Mouse (Mus musculus) liver, adult 2 months (tissue): ENCODE data around the gene Arhgef25.

Source experiments
- CTCF ChIP-seq: fragments of 200-500 bp; IDR thresholded peaks from 2 replicates; pipeline ENCODE4 v1.5.1; 2011; ENCODE audit warnings: low read depth, low read length, control low read depth
- POLR2A ChIP-seq: fragments of 200-500 bp; IDR thresholded peaks from 2 replicates; pipeline ENCODE4 v1.6.1; 2011; ENCODE audit warnings: low read length, control low read depth; ENCODE audit not compliant: insufficient read depth; ENCODE audit errors: extremely low read depth

DNA sequence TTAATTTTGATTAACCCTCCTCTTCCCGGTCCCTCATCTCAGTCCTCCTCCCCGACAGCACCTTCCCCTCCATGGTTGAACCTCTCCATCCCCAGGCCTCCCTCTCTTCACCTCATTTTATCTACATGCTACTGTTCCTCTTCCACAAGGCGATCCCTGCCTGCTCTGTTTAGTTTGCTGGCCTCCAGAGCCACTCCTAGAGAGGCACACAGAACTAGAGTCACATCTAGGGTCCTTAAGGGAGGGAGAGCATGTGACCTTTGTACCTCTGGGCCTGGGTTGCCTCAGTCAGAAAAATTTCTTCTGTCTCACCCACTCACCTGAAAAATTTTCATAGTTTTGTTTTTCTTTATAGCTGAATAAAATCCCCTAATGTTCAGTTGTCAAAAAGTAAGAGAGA is 52.0 kb downstream of the Arhgef25 start:
- TF ChIP-seq CTCF = no peak
- no peak for TF ChIP-seq POLR2A
